Mouse (Mus musculus) adrenal gland, postnatal 36 days (tissue): ENCODE results near the gene Zfp784. TPM values are rescaled to one million over a fixed set of nuclear protein-coding genes. Genes with fewer than 3 reads are reported as not detected.

Source experiments
- DNase-seq, 2 experiments: peaks; one replicate each; pipeline ENCODE4 v3.0.0; 2021; ENCODE audit warnings: mixed read lengths in 1 of 2
- total RNA-seq, 2 experiments: library from RNA; stranded (reverse); gene quantifications; 2 replicates each; pipeline ENCODE4 v1.2.3; 2021

Gene Zfp784
- total RNA-seq, 2 experiments from 2014 or later = 3.8 to 4.5 TPM

DNA sequence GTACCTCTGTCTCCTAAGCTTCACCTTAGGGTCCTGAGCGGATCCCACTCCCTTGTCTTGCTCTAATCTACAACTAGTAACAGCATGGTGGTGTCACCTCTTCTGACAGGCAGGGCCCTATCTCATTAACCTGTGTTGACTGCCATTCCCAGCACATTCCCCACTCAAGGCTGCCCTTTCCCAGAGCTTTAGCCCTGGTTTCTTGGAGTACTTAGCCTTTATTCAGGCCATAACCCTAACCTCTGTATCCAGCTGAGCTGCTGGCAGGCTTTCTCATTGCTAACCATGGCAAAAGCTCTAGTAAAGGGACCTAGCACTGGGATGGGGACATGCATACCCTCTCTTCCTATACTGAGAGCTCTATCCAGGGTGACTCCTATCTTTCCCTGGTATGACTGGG is 20.4 kb upstream of the Zfp784 start:
- DNase-seq = no peak

DNA sequence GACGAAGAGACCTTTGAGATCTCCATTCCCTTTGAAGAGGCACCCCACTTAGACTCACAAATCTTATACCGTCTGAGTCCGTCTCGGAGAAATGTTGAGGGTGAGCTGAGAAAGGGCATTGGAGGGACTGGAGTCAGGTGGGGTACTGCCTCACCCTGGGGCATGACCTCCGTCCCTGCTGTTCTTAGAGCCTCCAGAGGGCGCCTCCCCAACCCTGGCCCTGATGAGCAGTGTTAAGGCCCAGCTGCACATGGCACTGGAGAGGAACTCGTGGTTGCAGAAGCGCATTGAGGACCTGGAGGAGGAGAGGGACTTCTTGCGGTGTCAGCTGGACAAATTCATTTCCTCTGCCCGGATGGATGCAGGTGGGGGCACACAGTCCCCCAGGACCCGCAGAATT is 19.6 kb upstream of the Zfp784 start:
- DNase-seq = no peak

DNA sequence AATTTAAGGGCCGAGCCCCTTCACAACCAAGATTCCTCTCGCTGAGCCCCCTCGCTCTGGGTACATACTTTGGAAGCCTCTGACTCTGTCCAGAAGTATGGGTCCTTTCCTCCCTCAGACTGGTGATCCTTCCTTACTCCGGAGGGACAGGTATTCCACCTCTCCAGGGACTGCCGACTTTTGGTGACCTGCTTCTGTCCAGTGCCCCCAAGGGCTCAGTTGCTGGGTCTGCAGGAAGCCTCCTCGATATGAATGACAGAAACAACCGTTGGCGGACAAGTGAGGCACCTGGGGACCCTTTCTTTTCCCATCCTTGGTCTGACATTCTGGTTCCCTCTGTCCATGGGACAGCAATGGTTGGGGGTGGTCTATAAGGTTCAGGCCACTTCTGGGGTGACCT is 19.1 kb upstream of the Zfp784 start:
- no peak for DNase-seq

DNA sequence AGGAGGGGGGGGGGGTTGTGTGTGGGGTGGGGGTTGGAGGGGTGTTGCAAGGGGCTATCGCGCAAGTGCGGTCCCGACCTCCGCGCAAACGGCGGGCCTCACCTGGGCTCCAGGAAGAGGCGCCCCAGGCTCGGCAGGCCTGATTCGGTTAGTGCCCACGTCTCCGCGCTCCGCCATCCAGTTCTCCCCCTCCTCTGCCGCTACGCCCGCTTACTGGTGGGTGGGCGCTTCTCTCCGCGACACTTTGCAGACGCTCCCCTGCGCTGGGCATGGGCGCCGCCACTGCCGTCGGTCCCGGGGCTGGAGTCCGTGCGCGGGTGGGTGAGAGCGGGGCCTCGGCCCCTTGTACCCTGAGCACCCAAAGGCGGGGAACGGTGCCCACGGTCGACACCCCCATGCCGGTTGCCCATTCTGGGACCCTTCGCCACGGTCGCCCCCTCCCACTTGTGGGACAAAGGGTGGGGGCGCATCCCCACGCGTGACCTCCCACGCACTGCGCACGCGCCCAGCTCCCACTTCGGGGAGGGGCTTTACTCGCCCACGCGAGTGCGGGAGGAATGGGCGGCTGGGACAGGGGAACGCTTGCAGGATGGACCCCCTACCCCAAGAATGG is 18.5 kb upstream of the Zfp784 start:
- no peak for DNase-seq

DNA sequence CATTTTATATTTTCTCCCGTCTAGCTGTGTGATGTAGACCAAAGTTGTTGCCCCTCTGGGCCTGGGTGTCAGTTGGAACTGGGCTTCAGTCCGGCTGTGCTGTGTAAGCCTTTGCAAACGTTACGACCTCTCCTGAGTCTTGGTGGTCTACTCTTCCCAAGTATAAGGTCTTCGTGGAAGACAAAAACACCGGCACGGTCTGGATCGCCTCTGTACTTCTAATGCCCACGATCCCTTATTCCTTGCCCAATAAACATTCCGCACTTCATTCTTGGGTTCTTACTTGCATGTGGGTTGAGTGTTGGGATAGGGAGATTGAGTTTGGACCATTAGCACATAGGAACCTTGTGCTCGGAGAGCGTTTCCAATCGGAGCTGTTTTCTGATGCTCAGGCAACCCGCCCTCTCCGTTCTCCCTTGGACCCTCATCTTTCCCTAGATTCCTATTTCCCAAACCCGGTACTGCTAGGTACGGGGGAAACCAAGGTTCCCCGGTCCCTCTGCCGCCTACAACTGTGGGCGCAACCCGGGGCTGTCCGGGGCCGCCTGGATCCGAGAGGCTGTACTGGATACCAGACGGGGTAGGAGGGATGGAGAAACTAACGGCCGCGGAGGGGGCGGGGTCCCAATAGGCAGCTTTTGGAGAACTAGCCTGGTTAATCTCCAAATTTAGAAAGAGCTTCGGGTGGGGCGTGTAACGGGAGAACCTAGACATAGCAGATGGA is 15.4 kb upstream of the Zfp784 start:
- DNase-seq = no peak

DNA sequence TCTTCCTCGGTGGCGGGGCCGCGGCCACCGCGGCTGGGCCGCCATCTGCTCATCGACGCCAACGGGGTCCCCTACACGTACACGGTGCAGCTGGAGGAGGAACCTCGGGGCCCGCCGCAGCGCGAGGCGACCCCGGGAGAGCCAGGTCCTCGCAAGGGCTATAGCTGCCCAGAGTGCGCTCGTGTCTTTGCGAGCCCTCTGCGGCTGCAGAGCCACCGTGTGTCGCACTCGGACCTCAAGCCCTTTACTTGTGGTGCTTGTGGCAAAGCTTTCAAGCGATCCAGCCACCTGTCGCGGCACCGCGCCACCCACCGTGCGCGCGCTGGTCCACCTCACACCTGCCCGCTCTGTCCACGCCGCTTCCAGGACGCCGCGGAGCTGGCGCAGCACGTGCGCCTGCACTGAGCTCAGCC is 14.7 kb upstream of the Zfp784 start:
- no peak for DNase-seq

DNA sequence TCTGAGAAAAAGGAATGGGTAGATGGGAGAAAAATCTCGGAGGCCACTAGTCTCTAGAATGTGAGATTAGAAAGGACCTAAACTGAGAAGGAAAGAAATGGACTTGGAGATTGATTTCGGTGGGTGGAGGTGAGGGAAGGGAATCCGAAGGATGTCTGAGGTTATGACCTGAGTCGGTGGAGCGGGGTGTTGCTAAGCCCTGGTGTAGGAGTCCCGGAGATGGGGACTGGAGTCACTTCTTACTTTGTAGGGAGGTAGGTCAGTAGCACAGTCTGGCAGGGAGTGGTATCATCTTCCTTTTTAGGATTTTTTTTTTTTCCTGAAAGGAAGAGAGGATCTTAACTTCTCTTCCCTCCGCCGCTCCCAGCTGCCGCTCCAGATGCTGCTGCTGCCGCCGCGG is 14.2 kb upstream of the Zfp784 start:
- DNase-seq = no peak

DNA sequence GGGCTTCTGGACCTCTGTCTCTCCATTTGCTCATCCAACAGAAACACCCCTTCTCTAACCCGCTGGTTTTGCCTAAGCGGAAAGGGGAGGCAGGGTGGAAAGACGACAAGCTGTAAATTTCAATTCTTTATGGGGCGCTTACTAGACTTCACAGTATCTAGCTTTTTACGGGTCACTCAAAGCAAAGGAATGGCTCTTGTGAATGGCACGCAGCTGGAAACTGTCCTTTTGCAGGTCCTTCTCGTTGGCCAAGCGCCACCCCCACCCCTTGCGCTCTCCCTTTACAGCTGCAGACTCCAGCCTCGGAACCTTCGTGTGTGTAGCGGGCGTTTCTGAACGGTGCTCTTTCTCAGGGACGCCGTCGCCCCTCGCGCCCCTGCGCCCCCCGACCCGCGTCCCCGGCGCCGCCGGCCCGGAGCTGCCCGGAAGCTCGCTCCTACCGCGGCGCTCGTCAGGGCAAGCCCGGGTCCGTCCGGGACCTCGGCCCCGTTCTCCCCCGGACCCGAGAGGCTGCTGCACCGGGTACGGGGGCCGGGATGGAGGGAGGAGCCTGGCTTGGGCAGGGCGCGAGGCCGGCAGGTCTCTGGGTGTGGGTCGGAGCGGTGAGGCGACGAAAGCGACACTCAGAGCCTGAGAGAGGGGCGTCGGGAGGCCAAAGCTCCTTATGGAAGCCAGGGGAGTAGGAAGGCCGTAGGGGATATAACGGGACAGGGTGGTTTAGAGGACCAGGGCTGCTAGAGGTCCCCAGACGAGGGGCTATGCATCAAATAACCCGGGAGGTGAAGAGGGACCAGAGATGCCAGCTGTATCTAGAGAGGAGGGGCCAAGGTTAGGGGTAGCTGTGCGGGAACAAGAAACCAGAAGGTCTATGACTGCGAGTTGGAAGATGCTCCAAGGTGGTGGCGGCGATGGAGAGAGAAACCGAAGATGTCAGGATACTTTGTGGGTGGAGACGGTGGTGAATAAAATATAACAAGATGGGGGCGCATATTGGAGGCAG is 13.2 kb upstream of the Zfp784 start, which contains the start of gene Zfp580:
Zfp580 (plus strand) TSS at position 346 of the 1,000 bp plus-strand sequence.
- peak; percentile 78 to 87 for DNase-seq

DNA sequence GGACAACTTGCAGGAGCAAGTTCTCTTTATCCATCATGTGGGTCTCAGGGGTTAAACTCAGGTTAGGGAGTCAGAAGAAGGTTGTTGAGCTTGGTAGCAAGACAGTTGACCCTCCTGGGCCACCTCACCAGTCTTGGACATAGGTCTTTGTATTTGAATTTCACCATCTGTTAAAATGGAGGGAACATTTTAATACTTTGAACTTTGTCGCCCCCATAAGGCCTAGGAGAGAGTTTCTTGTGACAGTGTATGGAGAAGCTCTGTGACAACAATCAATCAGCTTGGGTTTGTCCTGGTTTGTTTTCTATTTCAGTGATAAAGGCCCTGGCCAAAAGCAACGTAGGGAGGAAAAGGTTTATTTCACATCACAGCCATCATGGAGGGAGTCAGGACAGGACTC is 9.1 kb upstream of the Zfp784 start:
- DNase-seq = no peak

DNA sequence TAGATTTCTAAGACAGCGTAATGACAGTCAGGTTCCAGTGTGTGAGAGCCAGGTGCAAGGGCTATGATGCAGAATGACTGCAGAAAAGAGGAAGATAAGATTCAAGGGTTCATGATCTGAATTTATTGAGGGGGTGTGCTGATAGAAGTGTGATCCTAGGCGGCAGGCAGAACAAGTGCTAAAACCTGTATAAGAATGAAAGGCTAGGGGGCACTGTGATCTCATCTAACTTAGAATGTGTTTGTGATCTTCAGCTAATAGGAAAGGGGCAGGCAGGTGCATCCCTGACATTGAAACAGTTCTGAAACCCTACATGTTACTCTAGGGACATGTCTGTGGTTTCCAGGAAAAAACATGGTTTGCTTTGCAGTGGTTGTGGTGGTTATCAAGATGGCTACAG is 7.9 kb upstream of the Zfp784 start:
- DNase-seq = no peak

DNA sequence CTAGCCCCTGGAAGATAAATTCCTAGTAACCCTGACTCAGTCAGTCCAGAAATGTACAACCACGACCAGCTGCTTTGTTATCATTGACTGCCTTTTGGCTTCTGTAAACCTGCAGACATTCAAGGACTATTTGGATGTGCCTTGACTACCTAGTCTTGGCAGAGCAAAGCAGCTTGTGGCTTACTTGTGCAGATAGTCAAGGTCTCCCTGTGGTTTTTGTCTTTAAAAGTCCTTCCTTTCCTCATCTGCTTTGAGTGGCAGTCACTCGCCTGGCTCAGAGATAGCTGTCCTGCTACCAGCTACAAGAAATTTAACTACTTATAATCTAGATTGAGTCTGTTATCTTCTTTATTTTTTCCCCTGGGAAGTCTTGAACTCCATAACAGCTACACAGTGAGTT is 6.7 kb upstream of the Zfp784 start:
- no peak for DNase-seq

DNA sequence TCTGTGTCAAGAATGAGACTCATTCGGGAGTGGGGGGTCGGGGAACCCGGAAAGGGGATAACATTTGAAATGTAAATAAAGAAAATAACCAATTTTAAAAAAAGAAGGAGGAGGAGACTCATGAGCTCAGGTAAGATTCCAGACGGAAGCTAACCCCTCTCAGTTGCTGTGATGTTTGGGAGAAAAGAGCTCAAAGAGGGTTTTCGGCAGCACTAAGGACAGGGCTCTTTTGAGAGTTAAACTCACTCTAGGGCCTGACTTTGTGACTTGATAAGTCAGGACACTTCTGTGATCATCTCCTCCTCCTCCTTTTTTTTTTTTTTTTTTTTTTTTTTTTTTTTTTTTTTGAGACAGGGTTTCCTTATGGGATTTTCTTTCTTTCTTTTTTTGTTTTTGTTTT is 694 bp upstream of the Zfp784 start:
- DNase-seq = no peak

DNA sequence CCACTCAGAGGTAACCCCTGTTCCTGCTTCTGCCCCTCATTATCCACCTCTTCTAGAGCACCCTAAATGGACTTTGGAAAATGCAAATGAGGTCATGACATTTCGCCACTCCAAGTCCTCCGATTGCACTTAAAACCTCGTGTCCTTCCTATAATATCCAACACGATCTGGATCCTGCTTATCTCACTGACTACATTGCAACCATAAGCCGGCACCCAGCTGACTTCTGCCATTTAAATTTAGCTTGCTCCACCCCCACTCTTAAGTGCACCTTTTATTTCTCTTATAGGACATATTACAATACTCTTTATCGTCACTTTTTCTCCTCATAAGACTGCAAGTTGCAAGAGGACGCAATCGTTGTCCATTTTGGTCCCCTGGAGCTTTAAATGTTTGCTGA is 779 bp downstream of the Zfp784 start:
- DNase-seq = no peak

DNA sequence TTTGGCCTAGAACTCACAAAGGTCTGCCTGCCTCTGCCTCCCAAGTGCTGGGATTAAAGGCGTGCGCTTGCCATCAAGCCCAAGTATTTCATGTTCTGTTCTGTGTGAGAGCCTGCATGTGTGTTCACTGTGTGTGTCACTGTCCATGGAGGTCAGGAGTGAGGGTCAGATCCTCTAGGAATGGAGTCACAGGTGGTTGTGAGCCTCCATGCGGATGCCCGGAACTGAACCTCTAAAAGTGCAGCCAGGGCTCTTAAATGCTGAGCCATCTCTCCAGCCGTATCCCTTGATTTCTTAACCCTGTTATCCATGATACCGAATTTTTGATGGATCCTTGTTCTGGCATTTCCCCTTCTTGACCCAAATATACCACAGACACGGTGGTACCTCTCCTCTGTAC is 1.2 kb downstream of the Zfp784 start:
- DNase-seq = no peak

DNA sequence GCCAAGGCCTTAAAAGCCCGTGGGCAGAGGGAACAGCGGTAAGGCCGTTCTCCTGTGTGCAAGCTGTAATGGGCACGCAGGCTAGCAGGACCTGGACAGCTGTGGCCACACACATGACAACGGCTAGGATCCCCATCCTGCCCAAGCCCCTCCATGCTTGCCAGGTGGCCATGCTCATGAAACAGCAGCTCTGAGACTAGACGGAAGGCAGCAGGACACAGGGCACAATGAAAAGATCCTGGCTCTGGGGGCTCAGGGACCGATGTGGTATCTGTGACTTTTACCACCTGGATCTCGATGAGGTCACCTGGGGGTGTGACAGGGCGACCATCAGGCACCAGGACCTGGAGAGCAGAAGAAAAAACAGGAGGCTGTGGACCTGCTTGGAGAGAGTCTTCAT is 2.1 kb downstream of the Zfp784 start:
- no peak for DNase-seq

DNA sequence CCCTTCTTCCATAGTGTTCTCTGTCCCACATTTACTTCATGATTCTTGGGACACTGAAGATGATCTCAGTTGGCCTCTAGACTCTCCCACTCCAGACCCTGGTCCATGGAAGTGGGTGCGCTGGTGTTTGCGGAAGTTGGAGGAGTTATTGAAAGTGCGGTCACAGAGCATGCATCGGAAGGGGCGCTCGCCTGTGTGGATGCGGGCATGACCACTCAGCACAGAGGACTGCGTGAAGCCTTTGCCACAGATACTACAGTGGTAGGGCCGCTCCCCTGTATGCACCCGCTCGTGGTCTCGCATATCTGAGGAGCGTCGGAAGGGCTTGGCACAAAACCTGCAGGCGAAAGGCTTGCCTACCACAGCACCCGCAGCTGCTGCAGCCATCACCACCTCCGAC is 2.6 kb downstream of the Zfp784 start:
- DNase-seq = no peak

DNA sequence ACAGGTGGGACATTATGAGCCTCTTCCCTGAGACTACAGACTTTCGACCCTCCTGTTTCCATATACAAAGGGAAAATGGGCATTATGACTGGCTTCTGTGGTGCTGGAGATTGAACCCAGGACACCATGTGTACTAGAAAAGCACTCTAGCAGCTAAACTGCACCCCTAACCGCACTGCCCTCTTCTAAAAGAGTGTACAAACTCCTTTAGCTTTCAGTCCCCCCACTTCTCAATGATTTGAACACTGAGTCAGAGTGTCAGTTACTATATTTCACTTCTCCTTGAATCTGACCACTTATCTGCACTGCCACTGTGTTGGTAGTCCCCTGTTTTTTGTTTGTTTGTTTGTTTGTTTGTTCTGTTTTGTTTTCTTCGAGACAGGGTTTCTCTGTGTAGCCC is 4.4 kb downstream of the Zfp784 start, which contains the start of gene 4632433K11Rik:
4632433K11Rik (plus strand) TSS at position 301 of the 400 bp plus-strand sequence.
- DNase-seq = no peak

DNA sequence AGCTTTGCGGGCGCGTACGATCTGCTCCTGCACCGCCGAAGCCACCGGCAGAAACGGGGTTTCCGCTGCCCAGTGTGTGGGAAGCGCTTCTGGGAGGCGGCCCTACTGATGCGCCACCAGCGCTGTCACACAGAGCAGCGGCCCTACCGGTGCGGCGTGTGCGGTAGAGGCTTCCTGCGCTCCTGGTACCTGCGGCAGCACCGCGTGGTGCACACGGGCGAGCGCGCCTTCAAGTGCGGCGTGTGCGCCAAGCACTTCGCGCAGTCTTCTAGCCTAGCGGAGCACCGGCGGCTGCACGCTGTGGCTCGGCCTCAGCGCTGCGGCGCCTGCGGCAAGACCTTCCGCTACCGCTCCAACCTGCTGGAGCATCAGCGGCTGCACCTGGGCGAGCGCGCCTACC is 6.8 kb downstream of the Zfp784 start:
- no peak for DNase-seq

DNA sequence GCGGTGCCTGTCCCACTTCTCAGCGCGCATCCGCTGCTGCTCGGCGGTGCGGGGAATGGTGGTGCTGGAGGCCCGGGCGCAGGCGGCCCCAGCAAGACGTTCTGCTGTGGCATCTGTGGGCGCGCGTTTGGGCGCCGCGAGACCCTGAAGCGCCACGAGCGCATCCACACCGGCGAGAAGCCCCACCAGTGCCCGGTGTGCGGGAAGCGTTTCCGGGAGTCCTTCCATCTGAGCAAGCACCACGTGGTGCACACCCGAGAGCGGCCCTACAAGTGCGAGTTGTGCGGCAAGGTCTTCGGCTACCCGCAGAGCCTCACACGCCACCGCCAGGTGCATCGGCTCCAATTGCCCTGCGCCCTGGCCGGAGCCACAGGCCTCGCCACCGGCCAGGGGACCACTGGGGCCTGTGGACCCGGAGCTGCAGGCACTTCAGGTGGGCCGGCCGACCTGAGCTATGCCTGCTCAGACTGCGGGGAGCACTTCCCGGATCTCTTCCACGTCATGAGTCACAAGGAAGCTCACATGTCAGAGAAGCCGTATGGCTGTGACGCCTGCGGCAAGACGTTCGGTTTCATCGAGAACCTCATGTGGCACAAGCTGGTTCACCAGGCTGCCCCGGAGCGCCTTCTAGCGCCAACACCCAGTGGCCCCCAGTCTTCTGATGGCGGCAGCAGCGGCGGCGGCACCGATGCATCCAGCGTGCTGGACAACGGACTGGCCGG is 7.5 kb downstream of the Zfp784 start:
- no peak for DNase-seq

DNA sequence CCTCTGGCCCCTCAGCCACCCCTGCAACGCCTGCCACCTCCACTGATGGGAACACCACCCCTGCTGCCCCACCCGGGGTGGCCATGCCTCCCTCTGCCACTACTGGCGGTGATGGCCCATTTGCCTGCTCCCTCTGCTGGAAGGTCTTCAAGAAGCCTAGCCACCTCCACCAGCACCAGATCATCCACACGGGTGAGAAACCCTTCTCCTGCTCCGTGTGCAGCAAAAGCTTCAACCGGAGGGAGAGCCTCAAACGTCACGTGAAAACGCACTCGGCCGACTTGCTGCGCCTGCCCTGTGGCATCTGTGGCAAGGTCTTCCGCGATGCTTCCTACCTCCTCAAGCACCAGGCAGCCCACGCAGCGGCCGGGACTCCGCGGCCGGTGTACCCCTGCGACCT is 8.3 kb downstream of the Zfp784 start:
- no peak for DNase-seq

DNA sequence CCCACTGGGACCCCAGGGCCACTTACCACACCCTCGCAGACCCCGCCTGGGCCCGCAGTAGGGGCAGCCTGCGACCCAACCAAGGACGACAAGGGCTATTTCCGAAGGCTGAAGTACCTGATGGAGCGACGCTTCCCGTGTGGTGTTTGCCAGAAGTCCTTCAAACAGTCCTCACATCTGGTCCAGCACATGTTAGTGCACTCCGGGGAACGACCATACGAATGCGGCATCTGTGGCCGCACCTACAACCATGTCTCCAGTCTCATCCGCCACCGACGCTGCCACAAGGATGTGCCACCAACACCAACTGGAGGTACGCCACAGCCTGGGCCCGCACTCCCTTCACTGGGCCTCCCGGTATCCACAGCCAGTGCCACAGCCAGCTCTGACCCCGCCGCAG is 8.7 kb downstream of the Zfp784 start:
- DNase-seq = no peak

DNA sequence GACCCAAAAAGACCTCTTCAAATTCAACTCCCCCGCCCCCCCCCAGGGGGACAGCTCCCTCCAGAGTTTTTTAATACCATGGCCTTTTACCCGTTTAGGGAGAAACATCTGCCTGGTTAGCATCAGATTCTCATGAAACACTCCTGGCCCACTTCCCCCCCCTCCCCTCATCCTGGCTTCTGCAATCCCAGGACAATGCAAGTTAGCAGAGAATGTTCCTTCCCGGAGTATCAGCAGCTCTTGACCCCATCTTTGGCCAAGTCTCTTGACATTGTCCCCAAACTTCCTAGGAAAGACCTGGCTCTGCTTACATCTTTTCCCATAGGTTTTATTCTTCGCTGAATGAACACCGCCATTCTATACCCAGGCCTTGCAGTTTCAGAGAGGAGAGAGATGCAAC is 17.0 kb downstream of the Zfp784 start:
- no peak for DNase-seq
